Mouse (Mus musculus) embryonic facial prominence, embryonic 15.5 days (tissue): ENCODE measurements around the gene Tlr3. TPM values are rescaled to one million over a fixed set of nuclear protein-coding genes. Genes with fewer than 3 reads are reported as not detected.

Experiments used
- ATAC-seq: fragments of 200-750 bp; cut with Nextera tagmentation; 2 replicates; pipeline ENCODE4 v1.8.0; 2017; ENCODE audit warnings: low read depth, moderate TSS enrichment; ENCODE audit not compliant: insufficient number of reproducible peaks, low FRiP score, low TSS enrichment
- H3K27ac ChIP-seq: fragments of 300-500 bp; sonication (generic); replicated peaks from 2 replicates; pipeline ENCODE4 v1.5.1; 2015; ENCODE audit warnings: mild to moderate bottlenecking, inconsistent platforms
- H3K27me3 ChIP-seq: fragments of 300-500 bp; sonication (generic); 2 replicates; pipeline ENCODE4 v1.6.1; 2015; ENCODE audit warnings: inconsistent platforms
- H3K36me3 ChIP-seq: fragments of 300-500 bp; sonication (generic); 2 replicates; pipeline ENCODE4 v1.6.1; 2015; ENCODE audit warnings: mild to moderate bottlenecking, inconsistent platforms
- H3K4me1 ChIP-seq: fragments of 300-500 bp; sonication (generic); 2 replicates; pipeline ENCODE4 v1.6.1; 2015; ENCODE audit warnings: inconsistent platforms
- H3K4me2 ChIP-seq: fragments of 300-500 bp; sonication (generic); replicated peaks from 2 replicates; pipeline ENCODE4 v1.6.1; 2015; ENCODE audit warnings: mild to moderate bottlenecking, inconsistent platforms
- H3K4me3 ChIP-seq: fragments of 300-500 bp; sonication (generic); replicated peaks from 2 replicates; pipeline ENCODE4 v1.5.1; 2015; ENCODE audit warnings: mild to moderate bottlenecking, inconsistent platforms
- H3K9ac ChIP-seq: fragments of 300-500 bp; sonication (generic); 2 replicates; pipeline ENCODE4 v1.6.1; 2015; ENCODE audit warnings: inconsistent platforms
- H3K9me3 ChIP-seq: fragments of 300-500 bp; sonication (generic); replicated peaks from 2 replicates; pipeline ENCODE4 v1.6.1; 2016; ENCODE audit warnings: inconsistent platforms
- WGBS: fragments of 180-500 bp; shearing (Covaris S2); methylation state at CpG from one replicate; pipeline ENCODE4 v1.1.7; 2015; 5-methylcytosine and 5-hydroxymethylcytosine counted together
- polyA plus RNA-seq: library from polyadenylated mRNA; unstranded; fragments of >200 nt; fragmentation: Nextera tagmentation; extraction: Ambion mirVana; gene quantifications from 2 replicates; pipeline ENCODE4 v1.2.1, GENCODE M21; 2015

Gene Tlr3
- polyA plus RNA-seq, result 2.0 and 2.6 TPM in 2 replicates

DNA sequence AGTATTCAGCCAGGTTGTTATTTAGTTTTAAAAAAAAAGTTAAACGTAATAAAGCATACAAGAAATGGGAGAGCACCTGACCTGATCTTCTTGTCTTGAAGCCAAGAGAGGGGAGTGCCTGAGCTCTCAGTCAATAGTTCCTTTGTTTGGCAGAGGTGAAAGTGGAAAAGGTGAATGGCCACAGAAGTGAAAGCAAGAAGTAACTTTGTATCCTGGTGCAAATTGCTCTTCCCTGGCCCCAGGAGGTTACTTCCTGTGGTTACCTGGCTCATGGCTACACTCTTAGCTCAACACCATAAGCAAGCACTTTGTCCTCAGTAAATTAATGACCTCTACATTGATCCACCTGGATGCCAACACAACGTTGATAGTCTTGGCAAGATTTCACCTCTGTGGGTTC is at the start of gene Tlr3:
Tlr3 (minus strand) TSS at position 199 of the 400 bp plus-strand sequence.
- H3K27me3 ChIP-seq, result no peaks in the 10 kb centered on the region

DNA sequence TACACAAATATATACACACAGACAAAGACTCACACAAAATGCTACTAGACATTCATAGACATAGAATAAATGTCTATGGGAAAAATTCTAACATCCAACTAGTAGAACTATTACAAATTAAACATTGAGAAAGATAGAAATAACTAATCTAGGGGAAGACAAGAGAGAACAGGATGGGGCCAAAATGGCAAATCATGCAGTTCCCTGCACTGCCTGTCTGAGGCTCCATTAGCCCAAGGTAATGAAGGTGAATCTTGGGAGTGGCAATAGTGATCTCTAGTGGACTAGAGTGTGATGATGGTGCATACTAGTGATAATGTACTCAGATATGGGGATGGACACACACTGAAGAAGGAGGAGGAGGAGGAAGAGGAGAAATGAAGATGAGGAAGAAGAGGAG is 47.0 kb upstream of the Tlr3 start:
- no peak for ATAC-seq
- H3K9ac ChIP-seq, result no peak overlapping the region
- no peak overlapping the region for H3K27ac ChIP-seq
- no peak overlapping the region for H3K4me3 ChIP-seq
- no peaks in the 10 kb centered on the region for H3K9me3 ChIP-seq
- no peaks in the 10 kb centered on the region for H3K27me3 ChIP-seq
- no peaks in the 10 kb centered on the region for H3K4me1 ChIP-seq
- H3K4me2 ChIP-seq, result no peak overlapping the region
- H3K36me3 ChIP-seq, result no peaks in the 10 kb centered on the region

More for the DNA sequence above, at the start of gene Tlr3:
- Histone ChIP-seq H3K9ac (peak within 1 kb of the TSS; percentile 24; the same call in 1 of the 2 replicates), H3K27ac (peak within 1 kb of the TSS; percentile 63), H3K9me3 (no peaks in the 10 kb centered on the region), H3K36me3 (no peaks in the 10 kb centered on the region), H3K4me1 (no peaks in the 10 kb centered on the region; the same call in 1 of the 2 replicates), H3K4me2 (peak within 1 kb of the TSS; percentile 64), H3K4me3 (peak within 1 kb of the TSS; percentile 50)
- WGBS, result 43% methylated on average over 2 of the region's 2 CpGs
- ATAC-seq, result no peak

DNA sequence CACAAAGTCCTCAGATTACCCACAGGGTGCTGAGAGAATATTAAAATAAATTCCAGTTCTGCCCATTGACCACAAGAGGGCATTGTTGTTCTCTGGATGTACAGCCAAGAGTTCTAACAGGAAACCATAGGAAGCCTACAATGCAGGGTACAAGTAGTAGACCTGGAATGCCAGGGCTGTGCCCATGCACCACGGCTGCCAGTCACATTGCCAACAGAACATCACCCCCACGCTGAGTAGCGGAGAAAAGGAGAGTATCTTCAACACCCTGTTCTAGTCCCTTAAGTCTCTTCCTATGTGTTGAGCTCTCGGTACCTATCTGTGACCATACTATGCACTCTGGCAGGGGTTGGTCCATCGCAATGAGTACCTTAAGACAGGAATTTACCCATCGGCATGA is 43.5 kb upstream of the Tlr3 start:
- H3K9me3 ChIP-seq, result no peaks in the 10 kb centered on the region
- H3K4me1 ChIP-seq, result no peaks in the 10 kb centered on the region
- H3K36me3 ChIP-seq, result no peaks in the 10 kb centered on the region
- no peak for ATAC-seq
- H3K4me2 ChIP-seq, result no peak overlapping the region
- WGBS, result 60% methylated on average over 6 of the region's 6 CpGs
- no peak overlapping the region for H3K27ac ChIP-seq
- H3K4me3 ChIP-seq, result no peak overlapping the region
- no peak overlapping the region for H3K9ac ChIP-seq
- no peaks in the 10 kb centered on the region for H3K27me3 ChIP-seq

DNA sequence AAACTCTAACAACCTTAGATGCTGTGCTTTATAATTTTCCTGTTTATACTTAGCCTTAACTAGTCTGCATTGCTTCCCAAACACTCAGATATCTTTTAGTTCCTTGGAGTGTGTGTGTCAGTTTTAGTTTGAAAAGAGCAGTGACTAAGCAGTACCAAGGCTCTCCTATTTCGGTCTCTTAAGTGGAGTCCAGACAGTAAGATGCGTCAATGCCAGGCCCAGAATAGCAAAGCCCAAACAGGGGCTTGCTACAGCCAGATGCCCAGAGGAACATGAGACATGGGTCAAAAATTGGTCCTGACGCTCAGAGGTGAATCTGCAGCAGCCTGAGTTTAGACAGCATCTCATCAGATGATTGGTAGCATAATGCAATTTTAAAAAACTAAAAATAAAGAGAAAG is 41.2 kb upstream of the Tlr3 start:
- 58% methylated on average over 3 of the region's 3 CpGs for WGBS
- ATAC-seq, result no peak

DNA sequence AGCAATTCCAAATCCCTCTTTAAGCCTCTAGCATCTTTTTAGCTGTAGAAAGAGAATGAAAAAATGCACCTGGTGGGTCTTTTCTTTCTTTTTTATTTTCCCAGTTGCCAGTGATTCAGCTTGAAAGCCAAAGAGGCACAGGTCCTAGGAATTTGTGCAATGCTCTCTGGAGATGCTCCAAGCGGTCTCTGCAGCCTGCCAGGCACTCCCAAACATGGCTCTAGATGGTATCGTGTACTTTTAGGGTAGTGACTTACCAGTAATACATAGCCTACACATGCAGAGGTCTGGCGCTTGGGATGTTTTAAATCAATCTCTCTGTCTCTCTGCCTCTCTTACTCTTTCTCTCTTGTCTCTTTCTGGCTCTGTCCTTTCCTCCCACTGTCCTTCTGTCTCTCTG is 38.0 kb upstream of the Tlr3 start:
- H3K4me3 ChIP-seq, result no peak overlapping the region
- 70% methylated on average over 3 of the region's 3 CpGs for WGBS

More for the DNA sequence above, 41.2 kb upstream of the Tlr3 start:
- no peaks in the 10 kb centered on the region for H3K36me3 ChIP-seq
- no peak overlapping the region for H3K9ac ChIP-seq
- H3K27me3 ChIP-seq, result no peaks in the 10 kb centered on the region
- H3K4me1 ChIP-seq, result no peaks in the 10 kb centered on the region
- no peak overlapping the region for H3K27ac ChIP-seq
- H3K9me3 ChIP-seq, result no peaks in the 10 kb centered on the region
- H3K4me2 ChIP-seq, result no peak overlapping the region
- H3K4me3 ChIP-seq, result no peak overlapping the region

DNA sequence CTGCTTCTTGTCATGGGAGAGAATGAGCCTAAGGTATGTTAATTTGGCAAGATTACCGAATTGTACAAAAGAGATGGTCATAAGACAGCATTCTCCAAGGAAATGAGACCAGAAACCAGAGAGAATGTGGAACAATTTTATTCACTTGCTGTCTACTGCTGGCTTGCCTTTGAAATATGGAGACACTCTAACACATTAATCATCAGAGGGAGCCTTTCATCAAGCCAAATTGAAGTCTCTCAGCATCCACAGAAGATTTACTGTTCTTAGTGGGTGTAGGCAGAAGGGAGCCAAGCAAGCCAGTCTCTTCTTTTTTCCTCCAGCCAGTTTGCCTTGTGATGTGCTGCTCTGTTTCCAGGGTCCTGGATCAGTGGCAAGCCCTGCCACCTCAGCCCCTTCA is 37.4 kb upstream of the Tlr3 start:
- Histone ChIP-seq H3K4me2 (no peak overlapping the region), H3K4me1 (no peaks in the 10 kb centered on the region), H3K4me3 (no peak overlapping the region), H3K36me3 (no peaks in the 10 kb centered on the region), H3K9ac (no peak overlapping the region), H3K27ac (no peak overlapping the region), H3K9me3 (no peaks in the 10 kb centered on the region), H3K27me3 (no peaks in the 10 kb centered on the region)
- ATAC-seq, result no peak
- 53% methylated on average over 1 of the region's 1 CpGs for WGBS

More for the DNA sequence above, 38.0 kb upstream of the Tlr3 start:
- no peak overlapping the region for H3K27ac ChIP-seq
- ATAC-seq, result no peak
- H3K9me3 ChIP-seq, result no peaks in the 10 kb centered on the region
- no peak overlapping the region for H3K9ac ChIP-seq
- no peaks in the 10 kb centered on the region for H3K4me1 ChIP-seq
- H3K27me3 ChIP-seq, result no peaks in the 10 kb centered on the region
- no peak overlapping the region for H3K4me2 ChIP-seq
- H3K36me3 ChIP-seq, result no peaks in the 10 kb centered on the region

DNA sequence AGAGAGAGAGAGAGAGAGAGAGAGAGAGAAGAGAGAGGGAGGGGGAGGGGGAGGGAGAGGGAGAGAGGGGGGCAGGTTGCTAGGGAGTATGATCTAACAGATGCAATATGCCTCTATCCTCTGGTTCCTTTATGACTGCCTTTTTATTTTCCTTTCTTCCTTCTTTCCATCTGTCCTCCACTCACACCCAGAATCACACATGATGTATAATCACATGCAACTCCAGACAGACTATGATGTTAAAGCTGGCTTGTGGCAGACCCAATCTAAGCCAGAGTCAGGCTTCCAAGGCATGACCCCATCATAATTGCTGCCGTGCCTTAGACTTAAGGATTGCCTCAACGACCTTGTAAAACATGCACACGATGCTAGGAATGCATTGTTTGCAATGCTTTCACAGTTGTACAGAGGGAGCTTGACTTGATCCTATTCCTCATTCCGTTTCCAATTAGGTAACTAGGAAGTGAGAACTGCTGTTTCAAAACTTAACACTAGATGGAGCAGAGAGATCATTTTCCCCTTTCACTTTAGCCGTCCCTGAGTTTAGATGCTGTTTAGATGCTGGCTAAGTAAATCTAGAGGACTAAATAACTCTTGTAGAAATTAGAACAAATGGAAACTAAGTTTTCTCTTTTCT is 28.1 kb upstream of the Tlr3 start:
- H3K4me1 ChIP-seq, result no peaks in the 10 kb centered on the region
- ATAC-seq, result no peak
- H3K4me3 ChIP-seq, result no peak overlapping the region
- H3K27ac ChIP-seq, result no peak overlapping the region
- H3K36me3 ChIP-seq, result no peaks in the 10 kb centered on the region
- H3K4me2 ChIP-seq, result no peak overlapping the region
- H3K9ac ChIP-seq, result no peak overlapping the region
- no peaks in the 10 kb centered on the region for H3K27me3 ChIP-seq
- H3K9me3 ChIP-seq, result no peaks in the 10 kb centered on the region
- WGBS, result 4% methylated on average over 5 of the region's 5 CpGs

DNA sequence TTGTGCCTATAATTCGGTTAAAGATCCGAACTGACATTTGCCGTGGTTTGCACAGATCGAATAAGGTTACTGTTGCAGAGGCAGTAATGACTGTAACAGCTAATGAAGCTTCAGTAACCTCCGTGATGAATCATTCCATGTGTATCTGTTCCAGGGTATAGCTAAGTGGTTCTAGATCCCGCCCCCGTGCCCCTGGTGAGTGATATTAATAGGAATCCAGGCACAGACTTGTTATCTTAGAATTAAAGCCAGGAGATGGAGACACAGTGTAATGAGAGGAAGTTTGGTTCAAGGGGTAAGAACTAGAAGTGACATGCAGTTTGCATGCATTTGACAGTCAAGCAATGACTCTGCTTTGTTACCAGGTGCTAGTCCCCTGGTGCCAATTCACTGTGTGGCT is 9.3 kb upstream of the Tlr3 start:
- no peak overlapping the region for H3K4me2 ChIP-seq
- no peaks in the 10 kb centered on the region for H3K27me3 ChIP-seq
- no peak overlapping the region for H3K9ac ChIP-seq
- ATAC-seq, result no peak
- no peak overlapping the region for H3K27ac ChIP-seq
- no peaks in the 10 kb centered on the region for H3K4me1 ChIP-seq
- no peaks in the 10 kb centered on the region for H3K9me3 ChIP-seq
- H3K36me3 ChIP-seq, result no peaks in the 10 kb centered on the region
- no peak overlapping the region for H3K4me3 ChIP-seq
- WGBS, result 82% methylated on average over 7 of the region's 7 CpGs

DNA sequence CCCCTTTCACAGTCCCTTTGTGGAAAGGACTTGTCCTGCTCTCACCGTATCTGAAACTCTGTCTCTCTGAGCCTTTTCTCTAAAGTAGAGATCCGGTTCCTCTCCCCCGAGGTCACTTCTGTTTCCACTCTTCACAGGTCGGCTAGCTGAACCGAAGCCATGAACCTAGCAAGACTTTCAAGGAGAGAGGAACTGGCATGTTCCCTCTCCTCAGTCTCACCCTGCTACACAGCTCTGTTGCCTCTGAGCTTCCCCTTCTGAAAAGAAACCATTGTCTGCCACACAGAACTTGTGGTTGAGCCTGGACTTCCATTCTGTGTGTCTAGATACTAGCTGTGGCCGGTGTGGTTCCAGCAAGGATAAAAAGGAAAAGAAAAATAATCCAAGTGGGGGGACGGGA is 4.1 kb upstream of the Tlr3 start:
- H3K9ac ChIP-seq, result no peak overlapping the region
- H3K27ac ChIP-seq, result no peak overlapping the region
- no peaks in the 10 kb centered on the region for H3K27me3 ChIP-seq
- no peak overlapping the region for H3K4me3 ChIP-seq
- H3K4me1 ChIP-seq, result no peaks in the 10 kb centered on the region; the same call in 1 of the 2 replicates
- ATAC-seq, result no peak
- H3K36me3 ChIP-seq, result no peaks in the 10 kb centered on the region
- H3K9me3 ChIP-seq, result no peaks in the 10 kb centered on the region
- 63% methylated on average over 7 of the region's 7 CpGs for WGBS
- H3K4me2 ChIP-seq, result no peak overlapping the region

DNA sequence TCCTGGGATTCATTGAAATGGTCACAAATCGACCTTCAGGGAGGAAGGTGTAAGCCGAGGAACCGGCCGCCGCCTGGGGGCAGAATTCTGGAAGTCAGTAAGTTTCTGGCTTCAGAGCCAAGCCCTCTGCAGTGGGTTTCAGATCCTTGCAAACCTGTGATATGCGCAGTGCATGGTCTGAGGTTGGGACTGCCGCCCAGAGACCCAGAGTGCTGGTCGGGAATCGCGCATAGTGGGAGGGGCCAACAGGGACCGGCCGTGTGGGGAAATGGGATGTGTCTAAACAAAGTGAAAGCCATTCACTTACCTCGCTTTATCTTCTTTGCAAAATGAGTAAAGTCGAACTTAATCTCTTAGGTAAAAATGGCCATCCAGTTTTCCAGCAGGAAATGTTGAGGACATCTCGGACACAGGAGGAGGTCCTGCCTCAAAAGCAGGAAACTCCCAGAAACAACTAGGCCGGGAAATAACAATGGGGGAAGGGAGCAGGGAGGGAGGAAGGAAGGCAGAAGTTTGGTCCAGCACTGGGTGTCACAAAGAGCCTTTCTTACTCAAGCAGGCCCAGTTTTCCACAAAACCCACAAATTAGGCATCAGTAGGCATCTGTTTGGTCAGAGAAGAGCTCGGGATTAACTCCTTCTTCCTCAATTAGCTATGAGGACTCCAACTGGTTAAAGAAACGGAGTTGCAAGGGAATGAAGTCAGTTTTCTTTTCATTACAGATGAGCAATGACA is 567 bp downstream of the Tlr3 start:
- peak overlapping the region; percentile 24; the same call in 1 of the 2 replicates for H3K9ac ChIP-seq
- peak overlapping the region; percentile 64 for H3K4me2 ChIP-seq
- peak; percentile 91 for ATAC-seq
- H3K27ac ChIP-seq, result peak overlapping the region; percentile 63
- H3K4me1 ChIP-seq, result no peaks in the 10 kb centered on the region; the same call in 1 of the 2 replicates
- WGBS, result 6% methylated on average over 18 of the region's 18 CpGs
- H3K4me3 ChIP-seq, result peak overlapping the region; percentile 50
- no peaks in the 10 kb centered on the region for H3K36me3 ChIP-seq
- H3K9me3 ChIP-seq, result no peaks in the 10 kb centered on the region
- H3K27me3 ChIP-seq, result no peaks in the 10 kb centered on the region

DNA sequence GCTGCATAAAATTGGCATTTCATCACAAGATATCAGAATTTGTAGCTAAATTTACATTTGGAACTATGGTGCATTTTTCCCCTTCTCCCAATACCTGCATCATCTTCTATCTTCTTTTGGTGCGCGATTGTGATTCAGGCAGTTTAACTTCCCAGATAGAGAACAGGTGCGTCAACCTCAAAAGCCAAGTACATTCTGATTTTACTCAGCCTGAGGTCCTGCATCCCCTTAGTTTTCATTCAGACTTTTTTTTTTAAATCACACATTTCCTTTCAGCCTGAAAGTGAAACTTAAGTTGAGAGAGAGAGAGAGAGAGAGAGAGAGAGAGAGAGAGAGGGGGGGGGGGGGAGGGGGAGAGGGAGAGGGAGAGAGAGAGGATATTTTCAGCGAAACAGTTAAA is 1.2 kb downstream of the Tlr3 start:
- Histone ChIP-seq H3K4me2 (peak overlapping the region; percentile 64), H3K27me3 (no peaks in the 10 kb centered on the region), H3K27ac (peak overlapping the region; percentile 63), H3K4me1 (no peaks in the 10 kb centered on the region; the same call in 1 of the 2 replicates), H3K36me3 (no peaks in the 10 kb centered on the region), H3K9me3 (no peaks in the 10 kb centered on the region), H3K9ac (no peak overlapping the region), H3K4me3 (peak overlapping the region; percentile 50)
- WGBS, result 38% methylated on average over 4 of the region's 4 CpGs
- ATAC-seq, result no peak
